Mouse (Mus musculus) cerebellum, adult 2 months (tissue): ENCODE measurements around the gene Ap1s2. TPM values are rescaled to one million over a fixed set of nuclear protein-coding genes. Genes with fewer than 3 reads are reported as not detected.

Experiments used
- DNase-seq, 2 experiments: peaks; one replicate each; pipeline ENCODE4 v3.0.0; 2021
- H3K27ac ChIP-seq: fragments of 200-500 bp; 2 replicates; pipeline ENCODE4 v1.5.1; 2012; ENCODE audit warnings: low read length, control low read depth, inconsistent platforms; ENCODE audit not compliant: insufficient read depth
- H3K27me3 ChIP-seq: fragments of 200-500 bp; 2 replicates; pipeline ENCODE4 v1.6.1; 2012; ENCODE audit warnings: inconsistent platforms, mild to moderate bottlenecking, low read length, moderate library complexity; ENCODE audit not compliant: control insufficient read depth, insufficient read depth
- H3K4me1 ChIP-seq: fragments of 200-500 bp; 2 replicates; pipeline ENCODE4 v1.6.1; 2011; ENCODE audit warnings: low read length; ENCODE audit not compliant: control insufficient read depth, insufficient read depth
- H3K4me3 ChIP-seq: fragments of 200-500 bp; replicated peaks from 2 replicates; pipeline ENCODE3; 2011; ENCODE audit warnings: mild to moderate bottlenecking, low read depth, low read length, control low read depth; ENCODE audit not compliant: insufficient read depth
- CTCF ChIP-seq: fragments of 200-500 bp; IDR thresholded peaks from 2 replicates; pipeline ENCODE4 v1.5.1; 2011; ENCODE audit warnings: low read depth, mild to moderate bottlenecking, control low read depth, low read length, moderate library complexity, borderline replicate concordance; ENCODE audit not compliant: insufficient read depth
- POLR2A ChIP-seq: fragments of 200-500 bp; IDR thresholded peaks from 2 replicates; pipeline ENCODE4 v1.6.1; 2011; ENCODE audit warnings: low read length, control low read depth, borderline replicate concordance; ENCODE audit not compliant: insufficient read depth
- WGBS: fragments of 180-500 bp; shearing (Covaris S2); methylation state at CpG from one replicate; pipeline ENCODE4 v1.1.7; 2018; 5-methylcytosine and 5-hydroxymethylcytosine counted together
- polyA plus RNA-seq: library from polyadenylated mRNA; depleted of rRNA; stranded (reverse); fragments of >200 nt; gene quantifications from 2 replicates; pipeline ENCODE4 v1.2.3, GENCODE M21; 2012; rRNA removed

Ap1s2 gene
- 51.1 and 57.8 TPM in 2 replicates for polyA plus RNA-seq

DNA sequence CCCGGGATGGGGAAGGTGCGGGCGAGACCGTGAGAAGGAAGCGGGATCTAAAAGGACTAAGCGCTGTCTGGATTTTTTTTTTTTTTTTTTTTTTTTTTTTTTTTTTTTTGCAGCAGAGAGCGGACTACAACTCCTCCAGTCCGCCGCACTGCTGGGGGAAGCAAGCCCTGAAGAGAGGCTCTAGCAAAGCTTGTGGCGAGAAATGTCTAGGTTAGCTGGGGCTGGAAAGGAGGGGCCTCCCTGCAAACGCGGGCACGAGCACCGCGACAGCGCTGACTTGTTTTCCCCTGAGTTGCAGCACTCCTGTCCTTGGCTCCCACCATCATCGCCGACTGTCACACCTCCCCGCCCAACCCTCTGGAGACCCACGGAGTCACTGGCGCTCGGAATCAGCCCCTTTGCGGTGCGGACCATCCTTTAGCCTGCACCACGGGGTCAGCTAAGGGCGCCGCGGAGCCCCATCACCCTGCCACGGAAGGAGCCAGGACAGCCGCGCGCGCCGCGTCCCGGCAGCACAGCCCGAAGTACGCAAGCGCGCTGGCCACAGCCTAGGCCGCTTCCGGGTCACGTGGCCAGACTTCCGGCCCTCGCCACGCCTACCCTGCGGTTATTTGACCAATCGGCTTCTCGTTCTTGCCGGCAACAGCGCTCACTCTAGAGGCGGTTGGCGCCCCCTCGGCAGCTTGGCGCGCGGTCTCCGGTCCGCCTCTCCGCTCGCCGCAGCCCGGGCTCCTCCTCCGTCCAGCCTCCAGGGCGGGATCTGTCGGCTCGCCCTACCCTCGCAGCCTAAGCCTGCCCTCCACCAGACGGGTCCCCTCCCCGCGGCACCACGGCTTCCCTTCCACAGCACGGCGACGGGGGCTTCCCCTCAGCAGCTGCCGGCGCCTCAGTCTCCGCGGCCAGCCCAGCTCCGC lies at the start of gene Ap1s2:
Ap1s2 (plus strand) TSS at position 681 of the 914 bp plus-strand sequence.
- Histone ChIP-seq H3K4me3 (peak within 1 kb of the TSS; percentile 77), H3K4me1 (no peaks in the 10 kb centered on the region), H3K27ac (peak within 1 kb of the TSS; percentile 90), H3K27me3 (no peaks in the 10 kb centered on the region)
- 10% methylated on average over 67 of the region's 80 CpGs for WGBS
- peak; percentile 93 to 97 for DNase-seq
- no peak for TF ChIP-seq CTCF
- TF ChIP-seq POLR2A: peak; percentile 83

DNA sequence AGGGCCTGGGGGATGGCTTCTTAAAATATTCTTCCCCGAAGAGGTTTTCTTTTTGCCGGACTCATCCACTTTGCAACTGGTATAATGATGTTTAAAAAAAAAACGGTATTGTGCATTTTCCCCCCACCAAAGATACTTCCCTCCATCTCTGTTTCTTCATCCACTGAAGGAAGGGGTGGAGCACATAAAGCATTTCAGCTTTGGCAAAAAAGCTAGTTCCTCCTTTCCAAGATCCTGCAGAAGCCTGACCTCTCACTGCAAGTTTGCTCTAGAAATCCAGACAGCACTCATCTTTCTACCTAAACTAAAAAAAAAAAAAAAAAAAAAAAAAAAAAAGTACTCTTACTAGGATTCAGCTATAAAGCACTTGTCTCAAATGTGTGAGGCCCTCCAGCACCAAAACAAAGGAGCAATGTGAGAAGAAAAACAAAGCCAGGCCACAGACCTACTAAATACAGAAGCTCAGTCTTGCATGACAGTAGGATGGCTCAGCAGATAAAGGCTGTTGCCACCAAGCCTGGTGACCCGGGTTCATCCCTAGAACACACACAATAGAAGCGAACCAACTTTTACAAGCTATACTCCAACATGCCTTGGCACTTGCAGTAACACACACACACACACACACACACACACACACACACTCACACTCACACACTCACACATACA lies 41.0 kb upstream of the Ap1s2 start:
- no peaks in the 10 kb centered on the region; the same call in 1 of the 2 replicates for H3K4me1 ChIP-seq
- no peak for DNase-seq
- H3K4me3 ChIP-seq: no peak overlapping the region
- TF ChIP-seq POLR2A (no peak), CTCF (no peak)
- 52% methylated on average over 5 of the region's 5 CpGs for WGBS
- no peaks in the 10 kb centered on the region for H3K27me3 ChIP-seq
- H3K27ac ChIP-seq: no peak overlapping the region

DNA sequence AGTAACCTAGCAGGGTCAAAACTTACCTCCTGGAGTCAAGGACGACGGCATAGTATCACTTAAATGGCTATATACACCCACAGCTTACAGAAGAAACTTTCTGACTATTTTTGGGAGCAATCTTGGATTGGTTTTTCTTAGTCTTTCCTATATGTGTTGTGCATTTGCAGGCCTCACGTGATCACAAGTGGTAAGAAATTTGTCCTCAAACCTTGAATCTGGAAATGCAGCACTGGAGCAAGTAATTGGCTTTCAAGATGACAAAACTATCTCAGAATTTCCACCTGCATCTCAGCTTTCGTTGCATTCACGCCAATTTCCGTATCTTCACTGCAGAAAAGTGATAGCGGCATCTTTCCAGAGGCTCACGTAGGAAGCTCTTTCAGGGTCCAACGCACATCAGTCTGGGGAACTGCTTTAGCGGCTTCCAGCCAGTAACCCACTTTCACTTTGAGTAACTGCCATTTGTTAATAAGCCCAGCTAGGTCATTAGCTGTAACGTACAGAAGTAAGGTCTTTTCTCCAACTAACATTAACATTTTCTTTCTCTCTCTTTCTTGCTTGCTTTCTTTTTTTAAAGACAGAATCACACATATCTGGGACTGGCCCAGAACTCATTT lies 40.0 kb upstream of the Ap1s2 start:
- TF ChIP-seq CTCF (no peak), POLR2A (no peak)
- H3K4me1 ChIP-seq: no peaks in the 10 kb centered on the region; the same call in 1 of the 2 replicates
- H3K27ac ChIP-seq: no peak overlapping the region
- DNase-seq: no peak
- H3K4me3 ChIP-seq: no peak overlapping the region
- 78% methylated on average over 11 of the region's 11 CpGs for WGBS
- H3K27me3 ChIP-seq: no peaks in the 10 kb centered on the region

DNA sequence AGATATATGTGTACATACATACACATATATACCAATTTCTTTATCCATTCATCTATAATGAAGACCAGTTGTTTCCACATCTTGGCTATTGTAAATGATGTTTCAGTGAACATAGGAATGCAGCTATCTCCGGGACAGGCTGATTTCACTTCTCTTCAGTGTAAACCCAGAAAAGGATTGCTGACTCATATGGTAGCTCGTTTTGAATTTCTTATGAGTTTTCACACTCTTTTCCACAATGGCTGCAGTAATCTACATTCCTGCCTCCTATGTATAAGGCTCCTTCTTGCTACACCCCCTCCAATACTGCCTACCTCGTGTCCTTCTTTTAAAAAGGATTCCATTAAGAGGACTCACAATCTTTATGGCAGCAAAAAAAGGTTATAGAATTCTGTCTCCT lies 32.9 kb upstream of the Ap1s2 start:
- Histone ChIP-seq H3K27ac (no peak overlapping the region), H3K4me1 (peaks cover 2% of the 10 kb centered on the region; the same call in 1 of the 2 replicates), H3K27me3 (no peaks in the 10 kb centered on the region), H3K4me3 (no peak overlapping the region)
- TF ChIP-seq CTCF (no peak), POLR2A (no peak)
- DNase-seq: no peak
- WGBS: 94% methylated on average over 3 of the region's 3 CpGs

DNA sequence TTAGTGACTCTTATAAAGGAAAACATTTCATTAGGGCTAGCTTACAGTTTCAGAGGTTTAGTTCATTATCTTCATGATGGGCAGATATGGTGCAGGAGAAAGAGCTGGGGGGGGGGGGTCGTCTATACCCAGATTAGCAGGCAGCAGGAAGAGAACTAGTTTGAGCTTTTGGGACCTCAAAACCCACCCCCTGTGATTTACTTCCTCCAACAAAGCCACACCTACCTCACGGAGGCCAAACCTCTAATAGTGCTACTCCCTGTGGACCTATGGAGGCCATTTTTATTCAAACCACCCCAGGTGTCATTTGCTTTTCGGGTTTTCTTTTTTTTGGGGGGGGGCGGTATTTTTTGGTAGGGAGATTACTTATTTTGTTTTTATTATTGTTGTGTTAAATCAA lies 32.2 kb upstream of the Ap1s2 start:
- peaks cover 2% of the 10 kb centered on the region; the same call in 1 of the 2 replicates for H3K4me1 ChIP-seq
- 81% methylated on average over 4 of the region's 4 CpGs for WGBS
- TF ChIP-seq POLR2A (no peak), CTCF (no peak)
- H3K4me3 ChIP-seq: no peak overlapping the region
- no peak overlapping the region for H3K27ac ChIP-seq
- no peak for DNase-seq
- H3K27me3 ChIP-seq: no peaks in the 10 kb centered on the region

DNA sequence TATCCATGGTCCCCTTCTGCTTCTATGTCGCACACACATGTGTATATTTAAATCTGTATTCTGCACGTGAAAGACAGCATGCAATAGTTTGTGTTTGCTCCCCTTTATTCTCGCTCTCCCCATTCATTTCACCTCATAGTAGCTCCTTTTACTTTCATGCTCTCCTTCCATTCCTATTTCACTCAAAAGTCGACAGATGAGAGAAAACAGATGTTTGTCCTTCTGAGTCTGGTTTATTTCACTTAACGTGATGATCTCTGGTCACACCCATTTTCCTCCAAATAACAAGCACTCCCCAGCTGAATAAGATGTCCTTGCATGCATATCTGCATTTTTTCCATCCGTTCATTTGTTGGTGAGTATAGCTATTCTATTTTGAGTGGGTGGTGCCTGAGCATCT lies 29.8 kb upstream of the Ap1s2 start:
- H3K4me3 ChIP-seq: no peak overlapping the region
- H3K4me1 ChIP-seq: peaks cover 2% of the 10 kb centered on the region; the same call in 1 of the 2 replicates
- WGBS: 67% methylated on average over 6 of the region's 6 CpGs
- H3K27ac ChIP-seq: no peak overlapping the region
- DNase-seq: no peak
- no peak for TF ChIP-seq POLR2A
- no peak for TF ChIP-seq CTCF
- no peaks in the 10 kb centered on the region for H3K27me3 ChIP-seq

DNA sequence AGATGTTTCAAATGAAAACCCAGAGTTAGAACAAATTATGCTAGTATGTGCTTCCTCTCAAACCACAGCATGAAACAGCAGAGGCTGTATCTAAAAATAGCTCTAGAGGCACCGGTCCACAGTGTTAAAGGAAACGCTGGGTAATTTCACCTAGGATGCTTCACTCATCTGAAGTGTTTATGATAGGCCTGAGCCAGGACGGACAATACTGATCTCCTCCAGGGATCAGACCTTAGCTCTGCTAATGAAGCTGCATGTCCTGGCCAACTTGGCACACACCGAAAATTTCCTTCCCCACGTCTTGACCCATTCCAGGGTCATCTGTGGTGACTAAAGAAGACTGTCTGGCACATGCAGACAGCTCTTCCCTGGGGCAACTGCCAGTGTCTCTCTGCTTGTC lies 29.4 kb upstream of the Ap1s2 start:
- H3K4me3 ChIP-seq: no peak overlapping the region
- no peak for TF ChIP-seq CTCF
- no peak for TF ChIP-seq POLR2A
- H3K27me3 ChIP-seq: no peaks in the 10 kb centered on the region
- DNase-seq: peak; percentile 28 to 37
- no peak overlapping the region for H3K27ac ChIP-seq
- H3K4me1 ChIP-seq: peaks cover 2% of the 10 kb centered on the region; the same call in 1 of the 2 replicates
- WGBS: 17% methylated on average over 5 of the region's 5 CpGs
